Mouse (Mus musculus) embryonic stem cell, embryonic (primary cell): ENCODE measurements around the gene Shld2.
"Not testable (repeated sequence)": the region's sequence is repeated elsewhere in the genome, so short reads cannot be mapped to it uniquely, and the experiment has no call there.

Experiments
- CTCF ChIA-PET, 4 experiments: fragments of 300-600 bp in 2 of 4; fragments of 350-600 bp in 2 of 4; sonication (Branson Sonifier 250); formaldehyde crosslinking; loops; one replicate each; lab custom pipeline; 2022; ENCODE audit warnings: inconsistent platforms in 2 of 4; lab: Charles Lee
- POLR2A ChIA-PET, 4 experiments: fragments of 300-600 bp in 2 of 4; fragments of 350-600 bp in 2 of 4; sonication (Branson Sonifier 250); formaldehyde crosslinking; loops; one replicate each; lab custom pipeline; 2022; ENCODE audit warnings: antibody characterized with exemption in 4 of 4, inconsistent platforms in 1 of 4; lab: Charles Lee

Gene Shld2

DNA sequence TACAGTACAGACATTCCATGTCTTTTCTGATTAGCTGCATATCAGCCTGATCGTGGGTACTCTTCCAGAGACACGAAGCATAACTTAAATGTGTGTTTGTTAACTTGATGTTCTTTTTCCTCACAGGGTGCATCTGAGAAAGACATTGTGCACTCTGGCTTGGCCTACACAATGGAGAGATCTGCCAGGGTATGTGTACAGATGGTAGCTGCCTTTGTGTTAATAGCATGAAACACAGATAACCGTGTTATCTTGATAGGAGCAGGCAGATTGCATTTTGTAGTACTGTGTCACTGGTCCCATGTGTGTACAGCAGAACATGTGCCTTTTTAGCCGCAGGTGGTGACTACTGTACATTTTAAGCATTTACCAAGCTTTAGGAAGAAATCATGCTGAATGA lies 31.7 kb upstream of the Shld2 start:
- CTCF ChIA-PET = interaction anchor here in 1 of 4 experiments (1.4 kb wide), 1 partner anchor 30 kb away, joined by 3 read pairs; no protein-coding TSS in a partner anchor
- POLR2A ChIA-PET = interaction anchor here in 3 of 4 experiments (0.7 to 61.1 kb wide), 11 partner anchors 1 to 160 kb away, joined by 3 to 2339 read pairs (median 5); partner anchors contain the start of genes Fam25c (in 2 of the 3), Glud1 (in 1 of the 3), Mmrn2 (in 1 of the 3) and Shld2 (in 1 of the 3)

DNA sequence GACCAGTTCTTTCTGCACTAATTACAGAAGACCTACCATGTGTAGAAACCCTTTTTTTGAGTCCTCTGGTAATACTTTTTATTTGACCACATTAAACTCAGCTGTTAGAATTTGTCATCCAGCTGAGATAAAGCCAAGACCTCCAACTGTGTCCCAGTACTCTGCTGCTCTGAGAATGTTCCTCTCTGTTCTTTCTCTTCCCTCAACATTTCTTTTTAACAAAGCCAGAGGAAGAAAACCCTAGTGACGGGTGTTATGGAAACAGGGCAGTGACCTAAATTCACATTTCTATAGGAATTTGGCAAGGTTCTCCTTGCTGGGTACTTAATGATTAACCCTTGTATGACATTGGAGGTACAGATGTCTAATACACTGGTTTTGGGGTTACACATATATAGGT lies 29.2 kb upstream of the Shld2 start:
- CTCF ChIA-PET = no interaction called here
- POLR2A ChIA-PET = interaction anchor here in 2 of 4 experiments (0.6 to 61.1 kb wide), 3 partner anchors 1 to 207 kb away, joined by 4 to 2339 read pairs (median 2339); partner anchors contain the start of genes Fam25c (in 1 of the 2), Glud1 (in 1 of the 2), Mmrn2 (in 1 of the 2) and Shld2 (in 1 of the 2)

DNA sequence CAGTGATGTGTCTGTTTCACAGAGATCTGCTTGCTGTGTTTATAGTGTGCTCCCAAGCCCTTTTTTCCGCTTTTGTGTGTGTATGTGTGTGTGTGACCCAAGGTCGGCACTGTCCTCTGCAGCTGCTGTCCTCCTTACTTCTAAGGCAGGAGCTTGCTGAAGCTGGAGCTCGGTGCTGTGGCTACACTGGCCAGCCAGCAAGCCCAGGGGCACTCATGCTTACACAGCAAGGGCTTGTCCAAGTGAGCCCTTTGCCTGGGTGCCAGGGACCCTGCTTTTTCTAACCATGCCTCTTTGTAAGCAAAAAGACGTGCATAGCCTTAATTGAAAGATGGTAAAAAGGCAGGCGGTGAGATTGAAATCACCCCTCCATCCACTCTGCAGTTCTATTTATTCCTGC lies 22.2 kb upstream of the Shld2 start:
- ChIA-PET POLR2A (interaction anchor here in 3 of 4 experiments (0.5 to 61.1 kb wide), 8 partner anchors 9 to 30 kb away, joined by 5 to 2339 read pairs (median 10); partner anchors contain the start of genes Fam25c (in 1 of the 3), Mmrn2 (in 1 of the 3) and Sncg (in 1 of the 3)), CTCF (no interaction called here)

DNA sequence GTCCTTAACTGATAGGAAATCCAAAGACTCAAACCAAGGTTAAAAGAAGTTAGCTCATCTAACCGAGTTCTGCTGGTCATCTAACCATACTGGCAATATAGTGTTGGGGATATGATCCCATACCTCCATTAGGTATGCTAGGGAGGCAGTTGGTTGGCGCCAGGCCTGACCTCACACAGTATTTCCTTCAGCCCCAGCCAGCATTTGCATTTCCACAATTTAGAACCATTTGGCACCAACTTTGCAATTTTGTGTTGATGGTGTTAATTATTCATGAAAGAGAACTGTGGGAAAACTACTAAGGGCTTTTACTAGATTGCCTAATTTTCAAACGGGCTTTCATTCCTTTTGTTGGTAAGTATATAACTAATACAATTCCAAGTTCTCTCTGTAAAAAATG lies 21.6 kb upstream of the Shld2 start:
- ChIA-PET POLR2A (interaction anchor here in 3 of 4 experiments (1.1 to 61.1 kb wide), 12 partner anchors 8 to 47 kb away, joined by 3 to 2339 read pairs (median 10); partner anchors contain the start of genes Fam25c (in 1 of the 3), Mmrn2 (in 1 of the 3) and Sncg (in 1 of the 3)), CTCF (interaction anchor here in 1 of 4 experiments (1.7 kb wide), 1 partner anchor 41 kb away, joined by 4 read pairs; no protein-coding TSS in a partner anchor)

DNA sequence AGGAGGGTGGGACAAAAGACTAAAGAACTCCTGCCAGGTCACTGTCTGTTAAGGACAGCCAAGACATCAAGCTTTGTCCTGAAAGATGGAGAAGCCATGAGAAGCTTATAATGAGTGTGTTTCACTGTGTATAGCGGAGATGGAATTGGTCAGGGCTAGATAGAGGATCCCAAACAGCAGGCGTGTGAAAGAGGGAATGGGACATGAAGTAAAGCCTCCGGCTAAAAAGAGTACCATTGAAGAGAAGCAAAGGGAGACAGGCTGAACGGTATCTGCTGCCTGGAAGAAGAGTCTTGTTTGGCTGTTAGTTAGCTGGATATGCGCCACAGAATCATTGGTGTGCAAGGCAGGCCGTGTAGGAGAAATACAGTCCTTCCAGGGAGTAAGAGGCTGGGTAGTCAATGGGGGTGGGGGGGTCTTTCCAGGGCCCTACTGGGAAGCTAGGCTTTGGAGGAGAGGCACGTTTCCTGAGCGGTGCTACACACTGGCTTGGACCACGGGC lies 20.4 kb upstream of the Shld2 start:
- CTCF ChIA-PET = interaction anchor here in 1 of 4 experiments (1.7 kb wide), 1 partner anchor 42 kb away, joined by 4 read pairs; no protein-coding TSS in a partner anchor
- POLR2A ChIA-PET = interaction anchor here (0.6 to 61.1 kb wide), 21 partner anchors 9 to 77 kb away, joined by 3 to 2339 read pairs (median 6); partner anchors contain the start of genes Glud1 (in 2 of the 4), Fam25c (in 1 of the 4), Mmrn2 (in 1 of the 4) and Shld2 (in 1 of the 4)

DNA sequence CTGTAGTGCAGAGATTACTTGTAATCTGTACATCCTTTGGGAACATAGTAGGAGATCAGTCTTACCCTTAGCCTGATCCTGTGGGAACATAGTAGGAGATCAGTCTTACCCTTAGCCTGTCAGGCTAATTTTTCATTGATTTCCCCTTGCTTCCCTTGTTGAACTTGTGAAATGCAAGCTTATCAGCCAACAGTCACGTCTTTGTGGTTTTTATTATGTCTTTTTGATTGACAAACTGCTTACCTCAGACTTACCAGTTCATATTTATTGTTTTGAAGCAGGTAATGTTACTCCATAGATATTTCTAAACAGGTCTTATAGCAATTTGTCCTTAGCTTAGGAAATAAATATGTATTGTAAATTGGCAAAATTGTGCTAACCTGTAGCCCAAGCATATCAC lies 17.3 kb upstream of the Shld2 start:
- ChIA-PET POLR2A (interaction anchor here in 1 of 4 experiments (61.1 kb wide), 1 partner anchor 32 kb away, joined by 2339 read pairs; the partner anchor contains the start of genes Fam25c, Mmrn2 and Sncg), CTCF (no interaction called here)

DNA sequence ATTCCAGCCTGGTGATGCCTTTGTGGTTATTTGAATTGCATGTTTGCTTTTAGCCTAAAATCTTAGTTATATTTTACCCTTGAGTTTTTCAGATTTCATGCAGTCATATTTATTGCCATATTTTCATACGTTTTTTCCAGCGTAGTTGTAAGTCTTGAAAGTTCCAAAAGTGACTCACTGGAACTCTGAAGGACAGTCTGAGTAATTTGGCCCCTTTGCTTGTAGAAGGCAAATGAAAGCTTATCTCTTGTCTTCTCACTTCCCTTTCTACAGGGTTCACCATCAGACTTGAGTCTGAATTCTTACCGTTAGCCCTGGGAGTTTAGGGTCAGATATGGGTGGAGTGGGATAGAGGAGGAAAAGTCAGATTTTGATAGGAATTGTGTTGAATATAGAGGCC lies 16.3 kb upstream of the Shld2 start:
- ChIA-PET CTCF (no interaction called here), POLR2A (interaction anchor here in 2 of 4 experiments (0.6 to 61.1 kb wide), 7 partner anchors 10 to 33 kb away, joined by 3 to 2339 read pairs (median 6); partner anchors contain the start of genes Fam25c (in 1 of the 2), Glud1 (in 1 of the 2), Mmrn2 (in 1 of the 2) and Shld2 (in 1 of the 2))

DNA sequence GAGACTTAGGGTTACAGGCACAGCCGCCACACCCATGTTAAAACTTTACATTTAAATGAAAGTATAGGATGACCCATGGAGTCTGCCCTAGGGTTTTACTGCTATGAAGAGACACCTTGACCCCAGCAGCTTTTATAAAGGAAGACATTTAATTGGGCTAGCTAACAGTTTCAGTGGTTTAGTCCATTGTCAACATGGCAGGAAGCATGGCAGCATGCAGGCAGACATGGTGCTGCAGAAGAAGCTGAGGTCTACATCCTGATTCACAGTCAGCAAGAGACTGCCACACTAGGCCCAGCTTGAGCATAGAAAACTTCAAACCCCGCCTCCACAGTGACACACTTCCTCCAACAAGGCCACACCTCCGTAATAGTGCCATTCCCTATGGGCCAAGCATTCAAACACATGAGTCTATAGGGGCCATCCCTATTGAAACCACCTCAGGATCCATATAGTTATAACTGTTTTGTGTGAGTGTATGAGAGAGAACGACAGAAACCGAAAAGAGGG lies 13.3 kb upstream of the Shld2 start:
- CTCF ChIA-PET = no interaction called here
- POLR2A ChIA-PET = interaction anchor here (0.7 to 61.1 kb wide), 18 partner anchors 7 to 56 kb away, joined by 3 to 2339 read pairs (median 4); partner anchors contain the start of genes Fam25c (in 1 of the 4), Mmrn2 (in 1 of the 4) and Sncg (in 1 of the 4)

DNA sequence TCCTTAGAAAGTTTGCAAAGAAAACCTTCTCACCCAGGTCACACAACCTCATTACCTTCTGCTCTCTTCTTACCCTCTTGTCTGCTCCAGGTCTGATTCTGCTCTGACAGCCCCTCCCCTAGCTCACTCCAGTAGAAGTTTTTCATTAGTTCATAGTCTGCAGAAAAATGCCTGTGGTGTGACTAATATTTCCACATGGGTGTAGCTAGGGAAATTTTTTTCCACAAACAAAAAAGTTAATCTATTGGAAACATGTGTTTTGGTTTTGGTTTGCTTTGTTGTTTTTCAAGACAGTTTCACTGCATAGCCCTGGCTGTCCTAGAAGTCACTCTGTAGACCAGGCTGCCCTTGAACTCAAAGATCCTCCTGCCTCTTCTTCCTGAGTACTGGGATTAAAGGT lies 7.8 kb upstream of the Shld2 start:
- POLR2A ChIA-PET = interaction anchor here in 3 of 4 experiments (0.9 to 61.1 kb wide), 7 partner anchors 13 to 45 kb away, joined by 3 to 2339 read pairs (median 6); partner anchors contain the start of genes Fam25c (in 1 of the 3), Mmrn2 (in 1 of the 3) and Sncg (in 1 of the 3)
- CTCF ChIA-PET = no interaction called here

DNA sequence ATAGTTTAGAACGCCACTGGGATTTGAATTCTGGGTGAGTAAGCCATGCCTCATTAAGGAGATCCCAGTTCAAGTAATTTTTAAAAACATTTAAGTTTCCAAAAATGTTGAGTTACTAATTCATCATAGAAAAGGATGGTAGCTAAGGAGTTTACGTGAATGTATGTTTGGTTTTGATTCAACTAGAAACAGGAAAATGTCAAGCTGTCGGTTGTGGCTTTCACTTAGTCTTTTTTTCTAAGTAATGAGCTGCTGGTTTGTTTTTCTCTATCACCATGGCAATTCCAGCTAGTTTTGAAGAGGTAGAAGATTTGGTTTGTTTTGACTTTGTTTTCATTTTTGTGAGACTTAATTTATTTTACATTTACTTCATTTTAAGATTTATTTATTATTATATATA lies 7.1 kb upstream of the Shld2 start:
- CTCF ChIA-PET = interaction anchor here in 2 of 4 experiments (0.6 to 1.0 kb wide), 2 partner anchors 45 kb away, joined by 3 to 4 read pairs; no protein-coding TSS in a partner anchor

DNA sequence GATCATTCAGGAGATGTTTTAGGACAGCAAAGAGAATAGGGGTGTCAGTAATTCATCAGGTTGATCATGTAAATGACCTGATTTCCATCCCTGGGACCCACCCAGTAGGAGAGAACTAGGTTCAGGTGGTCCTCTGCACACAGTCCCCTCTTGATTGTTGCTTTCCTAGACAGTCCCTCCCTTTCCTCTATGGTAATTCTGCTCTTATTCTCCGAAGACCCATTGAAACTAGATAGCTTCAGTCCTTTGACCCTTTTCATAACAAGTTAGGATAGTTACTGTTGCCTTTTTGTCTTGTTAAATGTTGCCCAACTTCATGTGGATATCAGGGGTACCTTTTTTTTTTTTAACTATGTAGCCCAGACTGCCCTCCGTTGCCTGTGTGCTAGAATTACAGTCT lies 6.1 kb upstream of the Shld2 start:
- ChIA-PET POLR2A (interaction anchor here in 3 of 4 experiments (0.7 to 61.1 kb wide), 15 partner anchors 9 to 302 kb away, joined by 3 to 2339 read pairs (median 4); partner anchors contain the start of genes Fam25c (in 1 of the 3), Mmrn2 (in 1 of the 3) and Sncg (in 1 of the 3)), CTCF (interaction anchor here in 2 of 4 experiments (0.6 to 1.0 kb wide), 2 partner anchors 47 to 496 kb away, joined by 4 to 7 read pairs; no protein-coding TSS in a partner anchor)

More for the DNA sequence above, 7.1 kb upstream of the Shld2 start:
- POLR2A ChIA-PET = interaction anchor here in 3 of 4 experiments (0.5 to 61.1 kb wide), 13 partner anchors 8 to 436 kb away, joined by 3 to 2339 read pairs (median 4); partner anchors contain the start of genes Fam25c (in 1 of the 3), Mmrn2 (in 1 of the 3) and Sncg (in 1 of the 3)

DNA sequence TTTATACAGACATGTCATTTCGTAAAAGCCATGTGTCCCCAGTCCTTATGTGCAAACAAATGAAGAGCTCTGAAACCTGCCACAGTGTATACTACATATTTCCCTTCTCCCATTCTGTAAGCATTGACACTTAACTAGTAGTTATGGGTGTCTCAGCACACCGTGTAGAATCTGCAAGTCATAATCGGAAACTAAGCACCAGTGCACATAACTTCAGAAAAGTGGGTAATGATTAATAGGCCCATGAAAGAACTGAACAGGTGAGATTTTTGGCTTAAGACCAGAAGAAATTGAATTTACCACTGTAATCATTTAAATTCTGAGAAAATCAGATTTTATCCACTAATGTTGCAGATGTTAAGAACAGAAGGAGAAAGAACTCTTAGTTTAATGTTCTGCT lies 4.5 kb upstream of the Shld2 start:
- CTCF ChIA-PET = no interaction called here
- POLR2A ChIA-PET = interaction anchor here in 3 of 4 experiments (0.6 to 61.1 kb wide), 17 partner anchors 9 to 348 kb away, joined by 3 to 2339 read pairs (median 4); partner anchors contain the start of genes Fam25c (in 1 of the 3), Mmrn2 (in 1 of the 3) and Sncg (in 1 of the 3)

DNA sequence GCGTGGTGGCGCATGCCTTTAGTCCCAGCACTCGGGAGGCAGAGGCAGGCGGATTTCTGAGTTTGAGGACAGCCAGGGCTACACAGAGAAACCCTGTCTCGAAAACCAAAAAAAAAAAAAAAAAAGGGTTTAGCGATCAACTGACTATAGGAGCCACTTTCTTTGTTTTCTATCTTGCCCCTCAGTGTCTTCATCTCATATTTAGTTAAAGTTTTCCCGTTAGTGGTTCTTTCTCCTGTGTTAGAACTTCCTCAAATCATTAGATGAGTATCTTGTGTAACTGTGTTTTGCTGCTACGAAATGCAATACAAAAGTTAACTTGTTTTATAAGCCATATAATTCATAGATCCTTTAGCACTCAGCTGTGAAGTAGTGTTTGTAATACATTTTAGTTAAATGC lies 4.1 kb upstream of the Shld2 start:
- CTCF ChIA-PET = not testable (repeated sequence)
- POLR2A ChIA-PET = interaction anchor here in 3 of 4 experiments (0.5 to 61.1 kb wide), 17 partner anchors 9 to 414 kb away, joined by 3 to 2339 read pairs (median 4); partner anchors contain the start of genes Fam25c (in 1 of the 3), Mmrn2 (in 1 of the 3) and Sncg (in 1 of the 3)

DNA sequence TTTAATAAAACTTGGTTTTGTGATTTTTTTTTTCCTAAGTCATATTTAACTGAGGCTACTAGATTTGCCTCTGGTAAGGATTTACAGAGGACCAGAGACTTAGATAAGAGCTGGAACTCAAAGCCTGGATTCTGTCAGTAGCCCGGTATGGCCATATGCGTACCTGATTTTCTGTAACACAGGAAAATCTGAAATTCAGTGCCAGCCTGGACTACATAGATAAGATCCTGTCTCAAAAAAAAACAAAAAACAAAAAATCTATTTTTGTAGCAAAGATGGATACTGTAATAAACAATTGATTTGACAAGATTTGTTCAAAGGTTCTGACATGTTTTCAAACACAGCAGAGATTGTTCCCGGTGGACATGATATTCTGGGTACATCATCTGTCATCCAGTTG lies 3.3 kb upstream of the Shld2 start:
- CTCF ChIA-PET = no interaction called here
- POLR2A ChIA-PET = interaction anchor here in 2 of 4 experiments (0.7 to 61.1 kb wide), 9 partner anchors 10 to 415 kb away, joined by 3 to 2339 read pairs (median 5); partner anchors contain the start of genes Fam25c (in 1 of the 2), Mmrn2 (in 1 of the 2) and Sncg (in 1 of the 2)

DNA sequence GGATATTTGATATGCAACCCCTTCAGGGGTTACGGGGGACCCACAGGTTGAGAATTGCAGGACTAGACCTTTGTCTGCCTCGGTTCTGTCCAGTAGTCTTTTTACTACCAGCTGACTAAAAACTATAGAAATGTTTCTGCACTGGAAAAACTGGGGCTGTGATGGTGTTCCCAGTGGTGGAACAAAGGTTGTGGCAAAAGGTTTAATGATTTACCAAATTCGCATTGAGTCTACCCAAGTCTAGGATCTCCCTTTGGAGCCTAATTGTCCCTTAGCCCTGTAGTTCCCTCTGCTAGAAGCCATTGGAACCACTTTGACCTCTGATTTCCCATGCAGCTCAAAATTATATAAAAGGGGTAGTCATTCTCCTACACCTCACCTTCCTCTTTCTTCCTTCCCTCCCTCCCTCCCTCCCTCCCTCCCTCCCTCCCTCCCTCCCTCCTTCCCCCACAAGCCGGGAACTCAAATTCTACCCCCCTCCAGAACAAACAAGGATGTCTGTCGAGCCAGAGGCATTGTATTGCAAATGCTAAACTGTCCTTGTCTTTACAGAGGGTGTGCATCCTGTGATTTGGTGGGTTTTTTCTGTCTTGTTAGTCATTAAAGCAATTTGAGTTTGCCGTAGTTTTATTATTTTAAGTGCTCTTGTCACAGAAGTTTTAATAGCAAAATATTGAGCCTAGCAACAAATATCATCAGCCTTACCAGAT lies 2.2 kb upstream of the Shld2 start:
- ChIA-PET POLR2A (interaction anchor here in 3 of 4 experiments (0.6 to 61.1 kb wide), 11 partner anchors 9 to 190 kb away, joined by 3 to 2339 read pairs (median 3); partner anchors contain the start of genes Fam25c (in 1 of the 3), Mmrn2 (in 1 of the 3) and Sncg (in 1 of the 3)), CTCF (no interaction called here)

DNA sequence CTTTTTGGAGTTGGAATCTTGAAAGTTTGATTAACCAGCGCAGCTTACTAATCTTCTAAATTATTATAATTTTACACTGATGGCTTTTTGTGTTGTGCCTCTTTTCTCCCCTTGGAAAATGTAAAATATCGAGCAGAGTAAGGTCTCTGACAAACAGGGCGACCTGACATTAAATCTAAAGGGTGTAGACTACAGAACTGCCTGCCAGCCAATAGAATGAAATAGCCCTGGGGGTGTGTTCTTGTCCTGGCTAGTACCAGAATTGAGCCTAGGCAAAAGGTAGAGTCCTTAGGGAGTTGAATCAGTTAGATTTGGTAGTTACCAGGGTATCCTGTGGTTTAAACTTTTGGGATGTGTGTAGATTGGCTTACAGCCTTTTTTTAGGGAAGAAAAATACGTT lies 1.4 kb upstream of the Shld2 start:
- CTCF ChIA-PET = no interaction called here
- POLR2A ChIA-PET = interaction anchor here in 3 of 4 experiments (0.7 to 61.1 kb wide), 16 partner anchors 10 to 77 kb away, joined by 3 to 2339 read pairs (median 4); partner anchors contain the start of genes Fam25c (in 1 of the 3), Mmrn2 (in 1 of the 3) and Sncg (in 1 of the 3)

DNA sequence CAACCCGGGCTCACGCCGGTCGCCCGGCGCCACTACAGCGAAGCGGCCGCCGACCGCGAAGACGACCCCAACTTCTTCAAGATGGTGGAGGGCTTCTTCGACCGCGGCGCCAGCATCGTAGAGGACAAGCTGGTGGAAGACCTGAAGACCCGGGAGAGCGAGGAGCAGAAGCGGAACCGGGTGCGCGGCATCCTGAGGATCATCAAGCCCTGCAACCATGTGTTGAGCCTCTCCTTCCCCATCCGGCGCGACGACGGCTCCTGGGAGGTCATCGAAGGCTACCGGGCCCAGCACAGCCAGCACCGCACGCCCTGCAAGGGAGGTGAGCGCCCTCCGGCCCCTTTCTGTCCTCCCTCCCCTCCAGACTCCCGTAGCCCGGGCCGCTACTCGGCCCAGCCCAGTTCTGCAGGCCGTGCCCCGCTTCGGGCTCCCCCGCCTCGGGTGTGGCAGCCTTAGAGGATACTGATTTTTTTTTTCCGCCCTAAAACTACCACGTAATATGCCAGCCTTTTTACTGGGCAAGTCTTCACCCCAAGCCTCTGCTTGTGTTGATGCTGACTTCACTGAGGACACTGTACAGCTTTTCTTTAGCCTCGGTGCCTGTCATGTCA lies 833 bp upstream of the Shld2 start:
- ChIA-PET POLR2A (interaction anchor here in 3 of 4 experiments (0.6 to 61.1 kb wide), 20 partner anchors 10 to 77 kb away, joined by 3 to 2339 read pairs (median 4); partner anchors contain the start of genes Fam25c (in 1 of the 3), Mmrn2 (in 1 of the 3) and Sncg (in 1 of the 3)), CTCF (no interaction called here)
